Mouse (Mus musculus) hindbrain, embryonic 16.5 days (tissue): ENCODE results near the gene Rab20. TPM values are rescaled to one million over a fixed set of nuclear protein-coding genes. Genes with fewer than 3 reads are reported as not detected.

Source experiments
- ATAC-seq: fragments of 200-750 bp; cut with Nextera tagmentation; 2 replicates; pipeline ENCODE4 v1.8.0; 2017; ENCODE audit warnings: moderate TSS enrichment, moderate library complexity
- H3K27ac ChIP-seq: fragments of 300-500 bp; sonication (generic); 2 replicates; pipeline ENCODE4 v1.5.1; 2014; ENCODE audit warnings: low read depth, mild to moderate bottlenecking, control low read depth, low read length, moderate library complexity
- H3K27me3 ChIP-seq: fragments of 300-500 bp; sonication (generic); replicated peaks from 2 replicates; pipeline ENCODE4 v1.6.1; 2014; ENCODE audit warnings: low read length; ENCODE audit not compliant: control insufficient read depth, insufficient read depth
- H3K36me3 ChIP-seq: fragments of 300-500 bp; sonication (generic); 2 replicates; pipeline ENCODE4 v1.6.1; 2014; ENCODE audit warnings: mild to moderate bottlenecking, low read length, moderate library complexity, mixed read lengths; ENCODE audit not compliant: control insufficient read depth, insufficient read depth
- H3K4me1 ChIP-seq: fragments of 300-500 bp; sonication (generic); 2 replicates; pipeline ENCODE4 v1.6.1; 2014; ENCODE audit warnings: low read depth, low read length; ENCODE audit not compliant: control insufficient read depth, insufficient read depth
- H3K4me2 ChIP-seq: fragments of 300-500 bp; sonication (generic); 2 replicates; pipeline ENCODE4 v1.6.1; 2014; ENCODE audit warnings: mild to moderate bottlenecking, low read length, control low read depth, moderate library complexity
- H3K4me3 ChIP-seq: fragments of 300-500 bp; sonication (generic); 2 replicates; pipeline ENCODE4 v1.5.1; 2014; ENCODE audit warnings: mild to moderate bottlenecking, low read length, control low read depth, moderate library complexity
- H3K9ac ChIP-seq: fragments of 300-500 bp; sonication (generic); 2 replicates; pipeline ENCODE4 v1.6.1; 2014; ENCODE audit warnings: low read depth, mild to moderate bottlenecking, control low read depth, low read length, moderate library complexity
- H3K9me3 ChIP-seq: fragments of 300-500 bp; sonication (generic); 2 replicates; pipeline ENCODE4 v1.6.1; 2014; ENCODE audit warnings: mild to moderate bottlenecking, low read length, moderate library complexity; ENCODE audit not compliant: control insufficient read depth
- WGBS: fragments of 180-500 bp; shearing (Covaris S2); extraction: QIAGEN DNeasy Blood & Tissue Kit; methylation state at CpG from one replicate; pipeline ENCODE4 v1.1.7; 2014; 5-methylcytosine and 5-hydroxymethylcytosine counted together
- polyA plus RNA-seq: library from polyadenylated mRNA; unstranded; fragments of >200 nt; fragmentation: Nextera tagmentation; extraction: Ambion mirVana; gene quantifications from 2 replicates; pipeline ENCODE4 v1.2.1, GENCODE M21; 2015

Rab20 gene
- polyA plus RNA-seq, 1 experiment from 2014 or later, result 1.5 TPM

DNA sequence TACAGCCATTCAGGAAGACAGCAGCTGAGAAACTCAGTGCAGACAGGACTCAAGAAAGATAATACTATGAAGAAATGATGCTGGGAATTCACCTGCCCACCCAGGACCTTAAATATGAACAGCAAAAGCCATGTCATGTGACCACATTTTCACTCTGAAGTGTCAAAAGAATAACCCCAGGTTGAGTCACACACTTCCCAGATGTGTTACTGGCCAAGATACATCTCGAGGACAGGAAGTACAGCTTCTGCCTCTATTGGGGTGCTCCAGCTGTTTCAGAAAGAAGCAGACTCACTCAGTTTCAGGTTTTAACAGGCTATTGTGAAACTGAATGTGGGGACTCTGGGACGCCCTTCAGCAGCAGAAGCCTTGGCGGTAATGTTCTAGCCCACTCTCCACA lies 26.0 kb downstream of the Rab20 start:
- H3K9ac ChIP-seq, result no peak overlapping the region
- H3K4me2 ChIP-seq, result no peak overlapping the region
- peaks cover 4% of the 10 kb centered on the region; the same call in 1 of the 2 replicates for H3K36me3 ChIP-seq
- no peaks in the 10 kb centered on the region for H3K4me1 ChIP-seq
- no peak overlapping the region for H3K4me3 ChIP-seq
- 61% methylated on average over 3 of the region's 3 CpGs for WGBS
- no peak for ATAC-seq
- H3K27ac ChIP-seq, result no peak overlapping the region; the same call in 1 of the 2 replicates
- H3K27me3 ChIP-seq, result no peaks in the 10 kb centered on the region
- H3K9me3 ChIP-seq, result no peaks in the 10 kb centered on the region

DNA sequence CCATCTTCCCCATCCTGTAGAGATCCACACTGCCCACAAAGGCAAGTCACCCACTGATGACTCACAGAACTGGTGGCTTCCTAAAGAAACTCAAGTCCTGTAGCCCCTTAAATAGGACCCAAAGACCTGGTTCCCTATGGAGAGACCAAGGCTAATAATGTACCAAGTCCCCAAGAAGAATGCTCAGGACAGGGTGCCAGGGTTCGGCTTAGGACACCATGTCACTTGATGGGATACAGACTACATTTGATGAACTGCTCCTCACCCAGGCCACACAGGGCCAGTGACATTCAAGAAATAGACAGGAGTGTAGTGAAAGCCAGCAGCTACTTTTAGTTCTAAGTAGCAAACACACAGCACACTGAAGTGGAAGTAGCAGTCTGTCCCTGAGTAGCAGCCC lies 26.4 kb downstream of the Rab20 start:
- 96% methylated on average over 1 of the region's 1 CpGs for WGBS
- H3K27ac ChIP-seq, result no peak overlapping the region
- no peaks in the 10 kb centered on the region for H3K4me1 ChIP-seq
- ATAC-seq, result no peak
- no peak overlapping the region for H3K9ac ChIP-seq
- peaks cover 4% of the 10 kb centered on the region; the same call in 1 of the 2 replicates for H3K36me3 ChIP-seq
- no peaks in the 10 kb centered on the region for H3K27me3 ChIP-seq
- no peak overlapping the region for H3K4me2 ChIP-seq
- H3K9me3 ChIP-seq, result no peaks in the 10 kb centered on the region
- H3K4me3 ChIP-seq, result no peak overlapping the region

DNA sequence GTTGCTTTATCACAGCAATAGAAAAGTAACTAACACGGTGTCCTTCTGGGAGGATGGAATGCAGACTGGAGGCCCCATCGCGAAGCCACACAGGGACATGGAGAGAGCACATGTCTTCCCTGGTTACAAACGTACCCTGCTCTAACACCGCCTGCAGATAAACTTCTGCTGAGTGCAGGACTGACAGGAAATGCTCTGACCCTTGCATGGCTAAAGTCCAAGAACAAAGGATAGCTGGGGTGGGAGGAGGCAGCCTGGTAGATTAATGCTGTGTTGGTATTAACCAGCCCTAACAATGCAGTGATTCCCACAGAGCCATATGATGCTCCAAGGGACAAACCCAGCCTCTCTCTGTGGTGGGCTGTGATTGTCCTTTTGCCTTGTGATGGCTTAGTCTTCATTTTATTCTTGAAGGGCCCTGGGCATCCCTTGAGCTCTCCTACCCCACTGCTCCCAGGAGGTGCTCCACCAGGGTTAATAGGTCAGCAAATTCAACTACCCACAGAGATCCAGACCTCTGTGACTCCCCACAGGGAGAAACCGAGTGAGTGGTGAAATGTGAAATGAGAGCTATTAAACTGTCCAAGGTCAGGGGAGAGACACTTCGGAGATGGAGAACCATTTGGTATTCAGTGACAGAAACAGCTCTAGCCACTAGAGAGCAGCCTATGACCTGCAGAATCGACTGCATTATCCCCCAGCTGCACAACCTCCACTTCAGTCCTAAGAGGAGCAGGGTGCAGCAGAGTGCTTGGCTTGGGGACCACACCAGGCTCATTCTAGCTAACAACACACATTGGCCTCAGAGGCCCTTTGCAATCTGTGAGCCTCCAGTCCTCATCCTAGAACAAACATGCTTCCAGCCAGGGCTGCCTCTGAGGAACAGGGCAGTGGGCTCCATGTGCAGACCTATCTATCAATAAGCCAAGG lies 28.1 kb downstream of the Rab20 start:
- Histone ChIP-seq H3K4me1 (no peaks in the 10 kb centered on the region), H3K4me3 (no peak overlapping the region), H3K36me3 (peaks cover 4% of the 10 kb centered on the region; the same call in 1 of the 2 replicates), H3K4me2 (no peak overlapping the region), H3K27ac (no peak overlapping the region), H3K9ac (no peak overlapping the region), H3K27me3 (no peaks in the 10 kb centered on the region), H3K9me3 (no peaks in the 10 kb centered on the region)
- ATAC-seq, result peak; percentile 62
- 26% methylated on average over 8 of the region's 8 CpGs for WGBS

DNA sequence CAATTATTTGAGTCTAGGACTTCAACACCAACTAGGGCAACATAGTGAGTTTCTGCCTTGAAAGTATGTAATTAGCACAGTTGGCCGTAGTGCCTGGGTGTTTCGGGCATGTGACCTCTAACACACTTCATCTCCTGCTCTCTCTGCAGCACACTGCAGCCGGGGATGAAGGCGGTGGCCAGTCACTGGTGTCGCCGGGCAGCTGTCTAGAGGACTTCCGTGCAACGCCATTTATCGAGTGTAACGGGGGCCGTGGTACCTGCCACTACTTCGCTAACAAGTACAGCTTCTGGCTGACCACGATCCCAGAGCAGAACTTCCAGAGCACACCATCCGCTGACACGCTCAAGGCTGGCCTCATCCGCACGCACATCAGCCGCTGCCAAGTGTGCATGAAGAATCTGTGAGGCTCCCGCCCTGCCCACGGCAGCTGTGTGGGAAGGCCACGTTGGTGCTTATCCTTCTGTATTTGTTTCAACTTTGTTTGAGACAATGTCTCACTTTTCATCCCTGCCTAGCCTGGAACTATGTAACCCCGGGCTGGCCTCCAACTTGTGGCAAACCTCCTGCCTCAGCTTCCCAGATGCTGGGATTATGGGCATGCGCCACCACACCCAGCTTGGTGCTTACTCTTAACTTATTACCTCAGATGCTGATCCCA lies 30.5 kb downstream of the Rab20 start:
- H3K4me1 ChIP-seq, result no peaks in the 10 kb centered on the region
- H3K27me3 ChIP-seq, result no peaks in the 10 kb centered on the region
- no peak overlapping the region for H3K4me3 ChIP-seq
- no peak overlapping the region for H3K27ac ChIP-seq
- no peak overlapping the region for H3K9ac ChIP-seq
- H3K9me3 ChIP-seq, result no peaks in the 10 kb centered on the region
- H3K4me2 ChIP-seq, result no peak overlapping the region
- H3K36me3 ChIP-seq, result peaks cover 4% of the 10 kb centered on the region; the same call in 1 of the 2 replicates
- WGBS, result 89% methylated on average over 23 of the region's 23 CpGs
- ATAC-seq, result no peak

DNA sequence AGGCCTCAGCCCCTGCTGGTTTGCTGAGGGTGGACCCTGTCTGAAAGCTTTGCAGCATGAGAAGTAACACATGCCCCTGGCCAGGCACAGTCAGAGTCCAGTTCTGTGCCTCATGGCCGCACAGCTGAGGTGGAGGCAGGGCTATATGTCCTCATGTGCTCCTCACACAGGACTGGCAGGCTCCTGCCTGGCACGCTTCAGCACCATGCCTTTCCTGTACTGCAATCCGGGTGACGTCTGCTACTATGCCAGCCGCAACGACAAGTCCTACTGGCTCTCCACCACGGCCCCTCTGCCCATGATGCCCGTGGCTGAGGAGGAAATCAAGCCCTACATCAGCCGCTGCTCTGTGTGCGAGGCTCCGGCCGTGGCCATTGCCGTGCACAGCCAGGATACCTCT lies 32.7 kb downstream of the Rab20 start:
- Histone ChIP-seq H3K9me3 (no peaks in the 10 kb centered on the region), H3K27me3 (no peaks in the 10 kb centered on the region), H3K4me2 (no peak overlapping the region), H3K27ac (no peak overlapping the region), H3K4me1 (no peaks in the 10 kb centered on the region), H3K36me3 (peaks cover 4% of the 10 kb centered on the region; the same call in 1 of the 2 replicates), H3K4me3 (no peak overlapping the region), H3K9ac (no peak overlapping the region)
- ATAC-seq, result no peak
- WGBS, result 95% methylated on average over 13 of the region's 13 CpGs

DNA sequence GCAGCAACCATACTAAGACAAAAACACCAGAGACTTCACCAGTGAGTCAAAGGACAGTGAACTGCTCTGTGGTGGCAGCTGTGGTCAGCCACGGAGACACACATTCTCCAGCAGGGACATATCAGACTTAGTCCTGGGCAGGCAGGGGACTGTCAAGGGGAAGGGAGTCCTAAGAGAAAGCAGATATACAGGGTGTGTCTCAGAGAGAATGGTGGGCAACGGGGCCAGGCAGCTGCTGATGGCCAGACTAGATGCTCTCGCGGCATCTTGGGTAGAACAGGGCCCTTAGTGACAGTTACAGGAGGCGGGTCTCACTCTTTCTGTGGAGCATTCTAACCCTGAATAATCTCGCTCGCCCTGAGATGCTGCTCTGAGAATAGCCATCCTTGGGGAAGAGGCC lies 34.3 kb downstream of the Rab20 start:
- ATAC-seq, result no peak
- no peak overlapping the region for H3K9ac ChIP-seq
- no peak overlapping the region for H3K27ac ChIP-seq
- no peaks in the 10 kb centered on the region for H3K9me3 ChIP-seq
- 88% methylated on average over 5 of the region's 7 CpGs for WGBS
- H3K4me2 ChIP-seq, result no peak overlapping the region
- H3K4me3 ChIP-seq, result no peak overlapping the region
- H3K27me3 ChIP-seq, result no peaks in the 10 kb centered on the region
- no peaks in the 10 kb centered on the region for H3K4me1 ChIP-seq
- peaks cover 4% of the 10 kb centered on the region; the same call in 1 of the 2 replicates for H3K36me3 ChIP-seq

DNA sequence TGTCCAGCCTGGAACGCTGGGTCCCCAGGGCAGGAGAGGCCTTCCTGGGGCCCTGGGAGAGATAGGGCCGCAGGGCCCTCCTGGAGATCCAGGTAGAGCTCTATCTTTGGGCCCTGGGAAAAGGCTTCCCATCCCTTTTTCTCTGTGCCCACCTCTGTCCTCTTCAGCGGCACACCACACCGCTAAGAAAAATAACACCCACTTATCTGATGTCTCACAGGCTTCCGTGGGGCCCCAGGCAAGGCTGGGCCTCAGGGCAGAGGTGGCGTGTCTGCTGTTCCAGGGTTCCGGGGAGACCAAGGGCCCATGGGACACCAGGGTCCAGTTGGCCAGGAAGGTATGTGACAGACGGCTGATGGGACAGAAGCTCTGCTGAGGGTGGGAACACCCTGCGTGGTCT lies 34.9 kb downstream of the Rab20 start:
- no peak for ATAC-seq
- Histone ChIP-seq H3K9me3 (no peaks in the 10 kb centered on the region), H3K4me2 (no peak overlapping the region), H3K4me1 (no peaks in the 10 kb centered on the region), H3K27me3 (no peaks in the 10 kb centered on the region), H3K27ac (no peak overlapping the region), H3K4me3 (no peak overlapping the region), H3K9ac (no peak overlapping the region), H3K36me3 (peaks cover 3% of the 10 kb centered on the region; the same call in 1 of the 2 replicates)
- 88% methylated on average over 9 of the region's 9 CpGs for WGBS

DNA sequence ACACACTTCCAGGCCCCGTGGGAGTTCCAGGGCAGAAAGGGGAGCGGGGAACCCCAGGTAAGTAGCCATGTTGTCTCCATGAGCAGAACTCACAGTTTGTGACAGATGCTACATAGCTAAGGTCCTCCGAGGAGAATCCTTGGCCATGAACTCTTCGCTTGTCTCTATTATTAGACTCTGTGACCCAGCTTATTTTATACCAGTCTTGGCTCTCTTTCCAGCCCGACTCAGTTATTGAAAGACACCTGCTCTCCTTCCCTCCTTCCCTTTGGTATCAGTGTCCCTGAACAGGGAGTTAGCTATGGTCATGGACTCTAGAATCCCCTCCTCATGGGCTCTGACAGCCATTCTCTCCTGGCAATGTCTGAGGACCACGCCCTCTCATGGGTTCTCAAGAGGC lies 37.2 kb downstream of the Rab20 start:
- Histone ChIP-seq H3K36me3 (no peaks in the 10 kb centered on the region), H3K27me3 (no peaks in the 10 kb centered on the region), H3K27ac (no peak overlapping the region), H3K9ac (no peak overlapping the region), H3K4me2 (no peak overlapping the region), H3K4me1 (no peaks in the 10 kb centered on the region), H3K4me3 (no peak overlapping the region), H3K9me3 (no peaks in the 10 kb centered on the region)
- 91% methylated on average over 6 of the region's 6 CpGs for WGBS
- no peak for ATAC-seq

DNA sequence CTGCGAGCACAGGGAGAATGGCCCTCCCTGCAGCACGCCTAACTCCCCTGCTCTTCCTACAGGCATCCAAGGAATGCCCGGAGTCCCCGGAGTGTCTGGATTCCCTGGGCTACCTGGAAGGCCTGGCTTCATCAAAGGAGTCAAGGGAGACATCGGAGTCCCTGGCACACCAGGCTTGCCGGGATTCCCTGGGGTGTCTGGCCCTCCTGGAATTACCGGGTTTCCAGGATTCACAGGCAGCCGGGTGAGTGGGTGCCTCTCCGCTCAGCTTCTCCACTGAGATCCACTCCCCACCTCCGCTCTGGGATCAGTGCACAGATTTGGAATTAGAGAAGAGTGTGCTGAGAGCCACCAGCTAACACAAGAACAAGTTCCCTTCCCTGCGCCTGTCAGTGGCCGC lies 40.6 kb downstream of the Rab20 start:
- Histone ChIP-seq H3K4me2 (no peak overlapping the region), H3K4me1 (no peaks in the 10 kb centered on the region), H3K9me3 (no peaks in the 10 kb centered on the region), H3K27ac (no peak overlapping the region), H3K27me3 (no peaks in the 10 kb centered on the region), H3K4me3 (no peak overlapping the region), H3K9ac (no peak overlapping the region), H3K36me3 (no peaks in the 10 kb centered on the region)
- 63% methylated on average over 12 of the region's 12 CpGs for WGBS
- ATAC-seq, result no peak
